Mouse (Mus musculus): ENCODE measurements around the gene Rad23a.

- TF ChIP-seq CTCF (IDR thresholded peaks at IDR 0.05; ENCODE audit: borderline replicate concordance, insufficient read depth, low read length) (no peak), POLR2A (IDR thresholded peaks at IDR 0.05; ENCODE audit: low read depth, low read length) (no peak; the same call in 1 of the 2 replicates)
These were observed 7.4 kb downstream of the Rad23a start for GRCm38 (mm10) chr8:84832759-84833742.

All from embryonic fibroblast, embryonic 13.5 days (primary cell).